In genomic region chr7:105549035-105549434, GRCm38 (mm10) we compare ENCODE assay signal across 8 mouse cellular contexts. TPM values are rescaled to one million over a fixed set of nuclear protein-coding genes. Genes with fewer than 3 reads are reported as not detected.
DNase-seq lines count a peak whose midpoint lies in the region; ATAC-seq lines count a peak whose summit lies in the region.
"Had no signal": no experiment of that assay in that cellular context is flagged by ENCODE, and none has a peak within 500 bp of the region (broad histone marks: within the 10 kb centered on the region; RNA-seq: fewer than 3 reads in every experiment).

No protein-coding gene starts in this region.

- 34% methylated on average over 6 of the region's 6 CpGs for WGBS in kidney, embryonic 15.5 days
- WGBS in limb, embryonic 10.5 days: 37% methylated on average over 6 of the region's 6 CpGs

- H3K36me3 ChIP-seq in kidney, embryonic 15.5 days: no peaks in the 10 kb centered on the region
- no peaks in the 10 kb centered on the region for H3K36me3 ChIP-seq in limb, embryonic 10.5 days

- H3K4me1 ChIP-seq in kidney, embryonic 15.5 days: 0 out of 2 replicates have a peak, but pooled peaks cover 4% of the 10 kb centered on the region
- peaks cover 7% of the 10 kb centered on the region; the same call in 1 of the 2 replicates for H3K4me1 ChIP-seq in limb, embryonic 10.5 days

- H3K4me2 ChIP-seq in kidney, embryonic 15.5 days: no peak overlapping the region

- no peak overlapping the region for H3K9ac ChIP-seq in kidney, embryonic 15.5 days

- H3K27me3 ChIP-seq in kidney, embryonic 15.5 days: no peaks in the 10 kb centered on the region
- no peaks in the 10 kb centered on the region for H3K27me3 ChIP-seq in limb, embryonic 10.5 days (ENCODE audit: low read depth, poor library complexity, severe bottlenecking)

- DNase-seq in kidney, adult 9 months: peak; percentile 41
- peak; percentile 71 for DNase-seq in adipocyte (ENCODE audit: low spot score)
- peak; percentile 83 for DNase-seq in cerebellum, adult 9-10 months
- DNase-seq in limb, embryonic 10.5 days (ENCODE audit: low spot score): peak; percentile 62
- no peak for DNase-seq in urinary bladder, adult 18-20 months (ENCODE audit: low spot score in 2 of 2)
- no peak for DNase-seq in urinary bladder, postnatal 10 days (ENCODE audit: low spot score)
- DNase-seq: liver had no signal

- ATAC-seq in kidney, embryonic 15.5 days (replicated peaks; ENCODE audit: low FRiP score): no peak

- H3K9me3 ChIP-seq in kidney, embryonic 15.5 days (replicated peaks): no peaks in the 10 kb centered on the region
- no peaks in the 10 kb centered on the region for H3K9me3 ChIP-seq in limb, embryonic 10.5 days (replicated peaks)

- H3K27ac ChIP-seq in kidney, embryonic 15.5 days: no peak overlapping the region
- H3K27ac ChIP-seq in limb, embryonic 10.5 days: peak overlapping the region; percentile 81

- no peak overlapping the region for H3K4me3 ChIP-seq in kidney, embryonic 15.5 days (replicated peaks)
- H3K4me3 ChIP-seq in limb, embryonic 10.5 days: no peak overlapping the region

RNA-seq across cellular contexts. Expression of gene Smpd1, which starts 5.1 kb away (rescaled TPM):
- 44.7 and 47.7 TPM in 2 replicates for polyA plus RNA-seq in kidney, embryonic 15.5 days (2015; fragmentation: Nextera tagmentation; extraction: Ambion mirVana)
- polyA plus RNA-seq in limb, embryonic 10.5 days (2016; fragmentation: Nextera tagmentation; extraction: Ambion mirVana): 26.1 and 31.9 TPM in 2 replicates

RNA-seq across cellular contexts. Expression of gene Apbb1, which starts 32.4 kb away (rescaled TPM):
- 45.9 and 56.9 TPM in 2 replicates for polyA plus RNA-seq in kidney, embryonic 15.5 days (2015; fragmentation: Nextera tagmentation; extraction: Ambion mirVana)
- 76.9 and 81.9 TPM in 2 replicates for polyA plus RNA-seq in limb, embryonic 10.5 days (2016; fragmentation: Nextera tagmentation; extraction: Ambion mirVana)

RNA-seq across cellular contexts. Expression of gene Hpx, which starts 50.9 kb away (rescaled TPM):
- 2.0 and 4.4 TPM in 2 replicates for polyA plus RNA-seq in kidney, embryonic 15.5 days (2015; fragmentation: Nextera tagmentation; extraction: Ambion mirVana)
- 0.48 TPM in 1 of 2 replicates, not detected in the other for polyA plus RNA-seq in limb, embryonic 10.5 days (2016; fragmentation: Nextera tagmentation; extraction: Ambion mirVana)

Comparison
In these comparisons a context has a peak if more than half of its experiments do, and no peak if none do; other contexts are left out.
1. DNase-seq: peak in kidney, adult 9 months (single experiment), adipocyte (single experiment), cerebellum, adult 9-10 months (single experiment) and limb, embryonic 10.5 days (single experiment); none in urinary bladder, adult 18-20 months (0 of 2) and urinary bladder, postnatal 10 days (single experiment).